Mouse (Mus musculus) bone marrow macrophage, adult 2 months (primary cell): ENCODE results near the gene 4930516K23Rik.

Experiments
- CTCF ChIP-seq: IDR thresholded peaks from 2 replicates; pipeline ENCODE4 v1.5.1; 2012; ENCODE audit warnings: low read depth, mild to moderate bottlenecking, low read length, moderate library complexity
- POLR2A ChIP-seq: IDR thresholded peaks from 2 replicates; pipeline ENCODE4 v1.6.1; 2012; ENCODE audit warnings: mild to moderate bottlenecking, low read depth, low read length, borderline replicate concordance

- TF ChIP-seq CTCF: no peak
- TF ChIP-seq POLR2A: no peak
Measured at GRCm38 (mm10) chr7:104061345-104061744, at the start of gene 4930516K23Rik.
